Mouse (Mus musculus) small intestine, adult 2 months (tissue): ENCODE data around the gene Blvrb.

ENCODE experiments used
- CTCF ChIP-seq: fragments of 200-500 bp; IDR thresholded peaks from 2 replicates; pipeline ENCODE4 v1.5.1; 2012; ENCODE audit warnings: low read depth, mild to moderate bottlenecking, control low read depth, inconsistent platforms, low read length, moderate library complexity, mixed read lengths; ENCODE audit not compliant: insufficient replicate concordance, insufficient read length; ENCODE audit errors: extremely low read depth
- POLR2A ChIP-seq: fragments of 200-500 bp; IDR thresholded peaks from 2 replicates; pipeline ENCODE4 v1.6.1; 2012; ENCODE audit warnings: low read depth, mild to moderate bottlenecking, control low read depth, inconsistent platforms, low read length, moderate library complexity

DNA sequence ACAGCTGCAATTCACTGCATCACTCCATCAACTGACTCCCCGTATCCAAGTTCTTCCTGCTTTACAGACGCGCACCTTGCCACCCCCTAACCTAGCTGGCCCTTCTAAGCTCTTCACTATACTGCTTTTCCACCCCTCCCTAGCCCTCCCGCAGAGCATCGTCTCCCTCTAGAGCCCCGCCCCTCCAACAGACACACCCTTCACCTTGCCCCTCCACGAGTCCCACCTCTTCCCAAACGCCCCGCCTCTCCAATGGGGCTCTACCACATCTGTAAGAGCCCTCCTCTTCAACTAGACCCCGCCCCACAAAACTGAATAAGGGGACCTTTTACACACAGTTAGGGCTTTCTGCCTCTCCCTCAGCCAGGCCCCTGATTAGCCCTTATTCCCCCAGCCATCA is 14.0 kb upstream of the Blvrb start:
- TF ChIP-seq CTCF (no peak), POLR2A (no peak)
